8 mouse cellular contexts compared by ENCODE assay signal in the genomic region with DNA sequence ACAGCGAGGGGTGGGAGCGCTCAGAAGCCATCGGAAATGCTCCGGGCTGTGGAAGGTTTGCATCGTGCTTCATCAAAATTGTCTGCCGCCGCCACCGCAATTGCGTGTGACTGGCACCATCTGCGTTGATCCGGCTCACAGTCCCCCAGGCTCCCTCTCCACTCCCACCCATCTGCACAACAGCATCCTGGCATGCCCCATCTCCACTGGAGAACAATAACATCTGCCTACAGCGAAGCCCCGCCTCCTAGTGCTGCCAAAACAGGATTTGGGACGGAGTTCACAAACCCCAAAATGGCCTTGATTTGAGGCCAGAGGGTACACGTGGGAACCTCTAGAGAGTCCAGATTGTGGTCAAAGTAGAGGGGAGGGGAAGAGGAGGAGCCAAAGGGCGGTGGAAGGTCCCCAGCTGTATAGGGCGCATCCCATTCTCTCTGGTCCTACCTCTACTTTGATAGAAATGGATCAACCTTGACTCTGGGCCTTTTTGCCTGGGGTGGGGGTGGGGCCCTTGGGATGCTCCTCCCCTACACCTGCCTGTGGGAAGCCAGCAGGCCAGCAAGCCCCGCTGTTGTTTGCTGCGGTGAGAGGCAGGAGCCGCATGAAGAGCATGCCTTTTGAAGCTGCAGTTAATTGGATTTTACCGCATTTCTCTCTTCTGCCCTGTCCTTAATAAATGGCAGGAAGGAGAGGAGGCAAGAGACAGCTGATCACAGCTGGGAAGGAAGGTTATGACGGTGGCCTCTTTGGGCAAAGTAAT.
DNase-seq lines count a peak whose midpoint lies in the region.

No protein-coding gene starts in this region.

- peaks cover 56% of the 10 kb centered on the region for H3K4me1 ChIP-seq in forebrain, embryonic 10.5 days

- peak; percentile 38 for DNase-seq in lung, postnatal 10 days
- no peak for DNase-seq in lung, postnatal 4 days
- no peak for DNase-seq in forebrain, embryonic 10.5 days (ENCODE audit: extremely low spot score, low spot score)
- DNase-seq in layer of hippocampus, postnatal 14 days (ENCODE audit: low spot score in 2 of 2) = peak; percentile 28 to 40
- peak; percentile 63 to 72 for DNase-seq in right cerebral cortex, postnatal 10 days (ENCODE audit: low spot score in 2 of 2)
- DNase-seq in cerebellum, adult 9-10 months = no peak
- no peak for DNase-seq in frontal cortex, postnatal 36 days (ENCODE audit: low spot score in 2 of 2)
- DNase-seq in lung, postnatal 25 days (ENCODE audit: low spot score) = no peak

- peak overlapping the region; percentile 63; the same call in 1 of the 2 replicates for H3K27ac ChIP-seq in forebrain, embryonic 10.5 days

- H3K27me3 ChIP-seq in forebrain, embryonic 10.5 days (ENCODE audit: poor library complexity, severe bottlenecking) = peaks cover 69% of the 10 kb centered on the region

- 13% methylated on average over 22 of the region's 22 CpGs for WGBS in forebrain, embryonic 10.5 days

- H3K36me3 ChIP-seq in forebrain, embryonic 10.5 days (replicated peaks) = no peaks in the 10 kb centered on the region

- H3K9me3 ChIP-seq in forebrain, embryonic 10.5 days = no peaks in the 10 kb centered on the region

- peak overlapping the region; percentile 16; the same call in 1 of the 2 replicates for H3K4me3 ChIP-seq in forebrain, embryonic 10.5 days

Comparison
In these comparisons a context has a peak if more than half of its experiments do, and no peak if none do; other contexts are left out.
1. DNase-seq: peak in lung, postnatal 10 days (single experiment), layer of hippocampus, postnatal 14 days (2 of 2) and right cerebral cortex, postnatal 10 days (2 of 2); none in lung, postnatal 4 days (0 of 2), forebrain, embryonic 10.5 days (single experiment), cerebellum, adult 9-10 months (single experiment), frontal cortex, postnatal 36 days (0 of 2) and lung, postnatal 25 days (single experiment).